Mouse (Mus musculus): ENCODE results near the gene Dnah8.
"Not testable (repeated sequence)": the region's sequence is repeated elsewhere in the genome, so short reads cannot be mapped to it uniquely, and the experiment has no call there.

Gene Dnah8

GRCm38 (mm10) chr17:30609305-30609979 is 14.7 kb upstream of the Dnah8 start:
- DNase-seq (ENCODE audit: low spot score), result no peak

GRCm38 (mm10) chr17:30609980-30610307 is 14.2 kb upstream of the Dnah8 start:
- DNase-seq (ENCODE audit: low spot score), result no peak

GRCm38 (mm10) chr17:30610739-30611138 is 13.4 kb upstream of the Dnah8 start:
- DNase-seq (ENCODE audit: low spot score), result no peak

GRCm38 (mm10) chr17:30611221-30612074 is 12.7 kb upstream of the Dnah8 start:
- DNase-seq (ENCODE audit: low spot score), result no peak

- peak; percentile 100 for DNase-seq (ENCODE audit: low spot score)
Measured at GRCm38 (mm10) chr17:30612075-30612859, 11.9 kb upstream of the Dnah8 start.

- DNase-seq (ENCODE audit: low spot score), result no peak
Measured at GRCm38 (mm10) chr17:30613350-30613749, 10.8 kb upstream of the Dnah8 start.

- no peak for DNase-seq (ENCODE audit: low spot score)
Measured at GRCm38 (mm10) chr17:30616203-30616602, 8.0 kb upstream of the Dnah8 start.

GRCm38 (mm10) chr17:30618136-30618891 is 5.8 kb upstream of the Dnah8 start:
- no peak for DNase-seq (ENCODE audit: low spot score)

GRCm38 (mm10) chr17:30619153-30619552 is 5.0 kb upstream of the Dnah8 start:
- DNase-seq (ENCODE audit: low spot score), result no peak

- DNase-seq (ENCODE audit: low spot score), result no peak
Measured at GRCm38 (mm10) chr17:30620548-30620947, 3.6 kb upstream of the Dnah8 start.

- DNase-seq (ENCODE audit: low spot score), result no peak
Measured at GRCm38 (mm10) chr17:30621450-30621849, 2.7 kb upstream of the Dnah8 start.

GRCm38 (mm10) chr17:30623200-30623599 is 954 bp upstream of the Dnah8 start:
- DNase-seq (ENCODE audit: low spot score), result no peak

- not testable (repeated sequence) for DNase-seq (ENCODE audit: low spot score)
Measured at GRCm38 (mm10) chr17:30626719-30627118, 2.6 kb downstream of the Dnah8 start, which contains the start of gene Glo1. TSS of gene Glo1 (minus strand) at chr17:30626871.

- DNase-seq (ENCODE audit: low spot score), result peak; percentile 27
Measured at GRCm38 (mm10) chr17:30635367-30635766, 11.2 kb downstream of the Dnah8 start.

- DNase-seq (ENCODE audit: low spot score), result no peak
Measured at GRCm38 (mm10) chr17:30637714-30638113, 13.6 kb downstream of the Dnah8 start.

- no peak for DNase-seq (ENCODE audit: low spot score)
Measured at GRCm38 (mm10) chr17:30638996-30639395, 14.8 kb downstream of the Dnah8 start.

GRCm38 (mm10) chr17:30640896-30641295 is 16.7 kb downstream of the Dnah8 start:
- no peak for DNase-seq (ENCODE audit: low spot score)

- DNase-seq (ENCODE audit: low spot score), result no peak
Measured at GRCm38 (mm10) chr17:30648770-30649169, 24.6 kb downstream of the Dnah8 start.

- no peak for DNase-seq (ENCODE audit: low spot score)
Measured at GRCm38 (mm10) chr17:30653010-30653409, 28.9 kb downstream of the Dnah8 start.

- DNase-seq (ENCODE audit: low spot score), result no peak
Measured at GRCm38 (mm10) chr17:30657530-30658151, 33.5 kb downstream of the Dnah8 start.

GRCm38 (mm10) chr17:30658152-30658544 is 34.0 kb downstream of the Dnah8 start:
- peak; percentile 74 for DNase-seq (ENCODE audit: low spot score)
